Mouse (Mus musculus): ENCODE data around the gene Erc2.

- TF ChIP-seq GATA1 (IDR thresholded peaks at IDR 0.05; ENCODE audit: borderline replicate concordance, low read length), result no peak
- TF ChIP-seq FLI1 (IDR thresholded peaks at IDR 0.05; ENCODE audit: low read length), result no peak
Observed at GRCm38 (mm10) chr14:27987422-27987821, 365.2 kb downstream of the Erc2 start.
